Mouse (Mus musculus): Measurements from ENCODE around the gene Kcnh1. TPM values are rescaled to one million over a fixed set of nuclear protein-coding genes. Genes with fewer than 3 reads are reported as not detected.

Gene Kcnh1
- total and polyA plus RNA-seq, 3 experiments = not detected

GRCm38 (mm10) chr1:192391041-192391440, 200.5 kb downstream of the Kcnh1 start:
- no peak for TF ChIP-seq NELFE (IDR thresholded peaks at IDR 0.05; ENCODE audit: low read depth, low read length)
- TF ChIP-seq ETS1 (conservative IDR thresholded peaks at IDR 0.05; ENCODE audit: low read depth, low read length) = no peak
- TF ChIP-seq PAX5 (IDR thresholded peaks at IDR 0.05; ENCODE audit: low read length) = no peak
- TF ChIP-seq USF1 (IDR thresholded peaks at IDR 0.05; ENCODE audit: low read depth, low read length) = no peak
- no peak for TF ChIP-seq MAFK (IDR thresholded peaks at IDR 0.05; ENCODE audit: insufficient replicate concordance, low read length)
- TF ChIP-seq EP300 (IDR thresholded peaks at IDR 0.05; ENCODE audit: low read length) = no peak
- no peak for TF ChIP-seq NRF1 (IDR thresholded peaks at IDR 0.05; ENCODE audit: low read depth, low read length)
- TF ChIP-seq MAZ (IDR thresholded peaks at IDR 0.05; ENCODE audit: low read depth, low read length) = no peak
- no peak for TF ChIP-seq ELF1 (IDR thresholded peaks at IDR 0.05; ENCODE audit: low read depth, low read length)
- no peak for TF ChIP-seq RAD21 (IDR thresholded peaks at IDR 0.05; ENCODE audit: low read depth, low read length)
- no peak for TF ChIP-seq USF2 (conservative IDR thresholded peaks at IDR 0.05; ENCODE audit: low read depth, low read length)
- TF ChIP-seq IRF4 (IDR thresholded peaks at IDR 0.05; ENCODE audit: low read depth, low read length) = no peak
- no peak for TF ChIP-seq ZNF384 (IDR thresholded peaks at IDR 0.05; ENCODE audit: low read depth, low read length)
- no peak for TF ChIP-seq POLR2AphosphoS2 (IDR thresholded peaks at IDR 0.05; ENCODE audit: low read depth, low read length)
- no peak for TF ChIP-seq MXI1 (IDR thresholded peaks at IDR 0.05; ENCODE audit: low read depth, low read length)
- TF ChIP-seq UBTF (IDR thresholded peaks at IDR 0.05; ENCODE audit: low read depth, low read length) = no peak
- no peak for TF ChIP-seq SIN3A (IDR thresholded peaks at IDR 0.05; ENCODE audit: low read length)
- TF ChIP-seq HCFC1 (IDR thresholded peaks at IDR 0.05; ENCODE audit: low read depth, low read length) = no peak
- Histone ChIP-seq H3K9ac (ENCODE audit: insufficient read depth, low read depth) (no peak overlapping the region), H3K27ac (ENCODE audit: insufficient read depth, low read depth) (no peak overlapping the region), H3K27me3 (replicated peaks) (peaks cover 65% of the 10 kb centered on the region), H3K9me3 (replicated peaks; ENCODE audit: low read length) (no peaks in the 10 kb centered on the region), H3K79me2 (replicated peaks; ENCODE audit: control insufficient read depth, extremely low read depth, insufficient read depth, poor library complexity, severe bottlenecking) (no peaks in the 10 kb centered on the region), H3K4me1 (ENCODE audit: control insufficient read depth in 1 of 2, insufficient read depth in 2 of 2) (no peaks in the 10 kb centered on the region), H3K36me3 (replicated peaks in 1 of 2; ENCODE audit: control insufficient read depth in 1 of 2, insufficient read depth in 1 of 2, low read length in 1 of 2) (no peaks in the 10 kb centered on the region), H3K4me2 (ENCODE audit: insufficient read depth, low read depth, poor library complexity, severe bottlenecking) (no peak overlapping the region), H3K4me3 (replicated peaks in 1 of 3; ENCODE audit: low read depth in 2 of 3, low read length in 2 of 3, poor library complexity in 1 of 3) (no peak overlapping the region)
- no peak for DNase-seq (ENCODE audit: extremely low read depth)
- in situ Hi-C loops (cut with MboI; ENCODE audit: low pct_ligation_motif_present, low pct_unique_long_range_greater_than_20kb, low sequenced_read_pairs) = no loop called here
- dilution Hi-C loops (cut with MboI; ENCODE audit: extremely low pct_ligation_motif_present, extremely low pct_unique_long_range_greater_than_20kb, low sequenced_read_pairs) = no loop called here

- H3K27ac ChIP-seq (ENCODE audit: insufficient read depth, low read depth) = no peak overlapping the region
- no peak for TF ChIP-seq SIN3A (IDR thresholded peaks at IDR 0.05; ENCODE audit: low read length)
- TF ChIP-seq MEF2A (IDR thresholded peaks at IDR 0.05; ENCODE audit: borderline replicate concordance, low read depth, low read length) = no peak
- TF ChIP-seq RAD21 (IDR thresholded peaks at IDR 0.05; ENCODE audit: low read depth, low read length) = no peak
- no peak for TF ChIP-seq ZC3H11A (IDR thresholded peaks at IDR 0.05; ENCODE audit: low read depth, low read length)
- no peak for TF ChIP-seq NELFE (IDR thresholded peaks at IDR 0.05; ENCODE audit: low read depth, low read length)
- no peak for TF ChIP-seq ELF1 (IDR thresholded peaks at IDR 0.05; ENCODE audit: low read depth, low read length)
- no peak for TF ChIP-seq ZMIZ1 (IDR thresholded peaks at IDR 0.05; ENCODE audit: low read depth, low read length)
- no peak for TF ChIP-seq MAFK (IDR thresholded peaks at IDR 0.05; ENCODE audit: insufficient replicate concordance, low read length)
- TF ChIP-seq NRF1 (IDR thresholded peaks at IDR 0.05; ENCODE audit: low read depth, low read length) = no peak
- no peak for TF ChIP-seq KAT2A (IDR thresholded peaks at IDR 0.05; ENCODE audit: insufficient replicate concordance, low read length)
- no peak for TF ChIP-seq GABPA (IDR thresholded peaks at IDR 0.05; ENCODE audit: insufficient replicate concordance, low read depth, low read length)
- no peak for TF ChIP-seq MAZ (IDR thresholded peaks at IDR 0.05; ENCODE audit: low read depth, low read length)
- no peak for TF ChIP-seq ETS1 (conservative IDR thresholded peaks at IDR 0.05; ENCODE audit: low read depth, low read length)
- TF ChIP-seq TCF12 (IDR thresholded peaks at IDR 0.05; ENCODE audit: low read depth, low read length) = no peak
- TF ChIP-seq PAX5 (IDR thresholded peaks at IDR 0.05; ENCODE audit: low read length) = no peak
- TF ChIP-seq MAX (IDR thresholded peaks at IDR 0.05; ENCODE audit: low read length) = no peak
- TF ChIP-seq CTCF (conservative IDR thresholded peaks at IDR 0.05 in 1 of 2, IDR thresholded peaks at IDR 0.05 in 1 of 2; ENCODE audit: low read depth in 2 of 2, low read length in 2 of 2) = no peak
- TF ChIP-seq POLR2A (IDR thresholded peaks at IDR 0.05; ENCODE audit: low read depth, low read length) = no peak
- H3K4me1 ChIP-seq (ENCODE audit: control insufficient read depth in 1 of 2, insufficient read depth in 2 of 2) = no peaks in the 10 kb centered on the region
- no peaks in the 10 kb centered on the region for H3K9me3 ChIP-seq (replicated peaks; ENCODE audit: low read length)
- H3K4me3 ChIP-seq (replicated peaks in 1 of 3; ENCODE audit: low read depth in 2 of 3, low read length in 2 of 3, poor library complexity in 1 of 3) = no peak overlapping the region
- in situ Hi-C loops (cut with MboI; ENCODE audit: low pct_ligation_motif_present, low pct_unique_long_range_greater_than_20kb, low sequenced_read_pairs) = no loop called here
- no peak for DNase-seq (ENCODE audit: extremely low read depth)
- no peaks in the 10 kb centered on the region for H3K79me2 ChIP-seq (replicated peaks; ENCODE audit: control insufficient read depth, extremely low read depth, insufficient read depth, poor library complexity, severe bottlenecking)
- no peak overlapping the region for H3K9ac ChIP-seq (ENCODE audit: insufficient read depth, low read depth)
- dilution Hi-C loops (cut with MboI; ENCODE audit: extremely low pct_ligation_motif_present, extremely low pct_unique_long_range_greater_than_20kb, low sequenced_read_pairs) = no loop called here
- no peaks in the 10 kb centered on the region for H3K36me3 ChIP-seq (replicated peaks in 1 of 2; ENCODE audit: control insufficient read depth in 1 of 2, insufficient read depth in 1 of 2, low read length in 1 of 2)
- H3K27me3 ChIP-seq (replicated peaks) = peaks cover 60% of the 10 kb centered on the region
- no peak overlapping the region for H3K4me2 ChIP-seq (ENCODE audit: insufficient read depth, low read depth, poor library complexity, severe bottlenecking)
Observed at GRCm38 (mm10) chr1:192392232-192392631, 201.7 kb downstream of the Kcnh1 start.

Measured in CH12.LX (cell line).